Mouse (Mus musculus) bone marrow, adult 2 months (tissue): ENCODE measurements around the gene Zfp668.

ENCODE experiments used
- CTCF ChIP-seq: fragments of 200-500 bp; IDR thresholded peaks from 2 replicates; pipeline ENCODE4 v1.5.1; 2011; ENCODE audit warnings: low read length, control low read depth; ENCODE audit not compliant: control insufficient read depth, insufficient read depth
- POLR2A ChIP-seq: fragments of 200-500 bp; IDR thresholded peaks from 2 replicates; pipeline ENCODE4 v1.6.1; 2011; ENCODE audit warnings: low read depth, mild to moderate bottlenecking, control low read depth, low read length, borderline replicate concordance; ENCODE audit not compliant: control insufficient read depth

GRCm38 (mm10) chr7:127903971-127904796 lies 27.6 kb upstream of the Zfp668 start, which contains the start of gene Bckdk:
- TF ChIP-seq CTCF = no peak
- peak; percentile 65; the same call in 1 of the 2 replicates for TF ChIP-seq POLR2A
